Mouse (Mus musculus) fat pad, adult 2 months (tissue): ENCODE results near the gene Gpr156.

Source experiments
- DNase-seq: peaks from one replicate; pipeline ENCODE4 v3.0.0-alpha.2; 2011; ENCODE audit warnings: low read depth, low spot score; ENCODE audit errors: extremely low read depth

Gpr156 gene

DNA sequence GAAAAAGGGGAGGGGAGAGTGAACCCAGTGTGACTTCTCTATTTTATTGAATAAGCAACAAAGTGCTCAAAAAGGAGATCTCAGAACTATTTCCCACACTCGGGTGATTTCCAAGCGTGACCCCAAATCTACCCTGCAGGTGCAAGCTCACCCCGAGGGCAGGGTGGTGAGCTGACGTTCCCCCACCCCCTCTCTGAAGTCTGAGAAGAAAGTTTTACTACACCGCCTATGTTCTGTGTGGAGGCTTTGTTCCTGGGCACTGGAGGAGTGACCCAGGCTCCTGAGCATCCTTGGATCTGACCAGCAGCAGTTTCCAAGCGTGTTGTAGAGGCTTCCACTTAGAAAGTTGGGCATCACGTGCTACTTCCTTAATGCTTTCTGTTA is 514 bp downstream of the Gpr156 start:
- DNase-seq, result no peak

DNA sequence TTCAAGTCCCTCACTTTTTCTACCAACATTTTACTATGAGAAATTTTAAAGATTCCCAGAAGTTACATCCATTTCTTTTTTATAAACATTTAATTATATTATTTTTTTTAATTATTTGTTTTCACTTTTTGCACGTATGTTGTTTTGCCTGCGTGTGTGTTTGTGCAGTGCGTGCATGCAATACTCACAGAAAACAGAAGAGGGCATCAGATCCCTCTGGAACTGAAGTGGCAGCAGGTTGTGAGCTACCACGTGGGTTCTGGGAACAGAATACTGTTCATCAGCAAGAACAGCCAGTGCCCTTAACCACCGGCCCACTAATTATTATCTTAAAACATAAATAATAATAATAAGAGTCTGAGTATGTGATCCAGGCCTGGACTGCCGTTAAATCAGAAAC is 2.7 kb downstream of the Gpr156 start:
- DNase-seq, result no peak

DNA sequence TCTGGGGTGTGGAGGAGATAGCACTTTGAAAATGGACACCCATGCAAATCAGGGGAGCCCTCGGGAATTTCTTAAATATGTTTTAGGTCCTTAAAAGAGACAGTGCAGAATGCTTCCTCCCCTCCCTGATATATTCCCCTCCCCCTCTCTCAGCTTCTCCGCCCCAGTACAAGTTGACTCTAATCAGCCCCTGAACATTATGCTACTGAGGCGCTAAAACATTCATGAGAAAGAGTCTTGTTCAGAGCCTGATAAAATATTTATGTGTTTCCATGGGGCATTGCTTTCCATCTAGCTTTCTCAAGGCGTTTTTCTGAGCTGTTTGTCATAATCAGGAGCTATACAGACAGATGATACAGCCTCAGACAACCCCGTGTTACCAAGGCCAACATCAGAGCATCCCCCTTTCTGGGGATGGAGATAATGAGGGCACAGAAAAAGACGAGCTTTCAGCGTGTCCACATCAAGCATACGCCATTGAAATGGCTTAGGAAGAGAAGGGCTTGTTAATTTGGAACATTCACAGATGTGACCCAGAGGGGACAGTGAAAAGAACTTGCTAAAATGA is 4.6 kb downstream of the Gpr156 start:
- DNase-seq, result no peak

DNA sequence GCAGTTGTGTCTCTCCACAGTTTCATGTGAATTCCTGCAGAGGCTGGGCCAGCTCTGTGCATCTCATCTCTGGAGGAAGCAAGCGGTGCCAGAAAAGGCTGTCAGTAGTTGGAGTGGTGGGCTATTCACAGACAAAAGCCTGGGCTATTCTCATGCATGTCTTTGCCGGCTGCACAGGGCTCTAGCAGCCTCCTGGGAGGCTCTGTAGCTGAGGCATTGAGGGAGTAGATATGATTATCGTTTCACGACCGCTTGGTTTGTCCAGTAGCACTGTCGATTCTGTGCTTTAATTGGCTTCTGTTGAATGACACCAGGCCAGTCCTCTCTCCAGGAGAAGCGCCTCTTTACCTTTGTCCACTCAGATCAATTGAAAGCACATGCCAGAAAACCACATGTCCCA is 9.8 kb downstream of the Gpr156 start:
- no peak for DNase-seq

DNA sequence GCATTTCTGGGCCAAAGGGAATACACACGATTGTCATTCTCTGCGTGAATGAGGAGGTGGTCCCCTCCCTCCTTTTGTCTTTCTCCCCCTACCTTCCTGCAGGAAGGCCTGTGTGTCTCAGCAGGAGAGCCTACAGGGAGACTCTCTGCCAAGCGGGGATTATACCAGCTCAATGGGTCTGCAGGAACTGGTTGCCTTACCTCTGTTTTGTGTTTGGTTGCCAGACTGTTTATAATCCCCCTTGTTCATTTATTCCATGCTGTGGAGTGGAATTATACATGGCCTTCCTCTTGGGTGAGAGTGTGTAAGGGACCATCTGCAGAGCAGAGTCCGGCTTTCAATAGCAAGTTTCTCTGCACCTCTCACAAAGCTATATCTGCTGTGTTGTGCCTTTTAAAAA is 10.8 kb downstream of the Gpr156 start:
- DNase-seq, result no peak

DNA sequence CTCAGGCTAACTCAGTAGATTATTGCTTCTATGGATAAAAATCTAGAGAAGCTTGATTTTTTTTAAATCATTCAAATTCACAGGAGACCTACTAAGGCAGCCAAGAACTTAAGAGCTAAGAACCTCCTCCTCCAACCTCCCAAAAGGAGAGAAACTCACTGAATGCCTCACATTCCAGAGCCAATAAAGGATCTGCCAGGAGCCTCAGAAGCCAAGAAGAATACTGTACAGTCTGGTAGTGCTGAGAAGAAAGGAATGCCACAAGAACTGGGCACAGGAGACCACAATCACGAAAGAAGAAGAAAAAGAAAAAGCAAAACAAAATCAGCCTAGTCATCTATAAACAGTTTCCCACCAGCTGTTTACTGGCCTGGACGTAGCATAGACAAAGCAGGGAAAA is 12.7 kb downstream of the Gpr156 start:
- no peak for DNase-seq

DNA sequence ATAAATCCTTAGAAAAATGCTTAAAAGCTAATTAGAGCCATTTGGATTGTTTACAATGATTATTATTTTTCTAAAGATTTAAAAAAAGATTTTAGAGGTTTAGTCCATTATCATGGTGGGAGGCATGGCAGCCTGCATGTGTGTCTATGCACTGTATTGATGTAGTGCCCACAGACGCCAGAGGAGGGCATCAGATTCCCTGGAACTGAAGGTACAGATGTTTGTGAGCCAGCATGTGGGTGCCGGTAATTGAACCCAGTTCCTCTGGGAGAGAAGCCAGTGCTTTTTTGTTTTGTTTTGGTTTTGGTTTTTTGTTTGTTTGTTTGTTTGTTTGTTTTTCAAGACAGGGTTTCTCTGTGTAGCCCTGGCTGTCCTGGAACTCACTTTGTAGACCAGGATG is 13.3 kb downstream of the Gpr156 start:
- DNase-seq, result no peak

DNA sequence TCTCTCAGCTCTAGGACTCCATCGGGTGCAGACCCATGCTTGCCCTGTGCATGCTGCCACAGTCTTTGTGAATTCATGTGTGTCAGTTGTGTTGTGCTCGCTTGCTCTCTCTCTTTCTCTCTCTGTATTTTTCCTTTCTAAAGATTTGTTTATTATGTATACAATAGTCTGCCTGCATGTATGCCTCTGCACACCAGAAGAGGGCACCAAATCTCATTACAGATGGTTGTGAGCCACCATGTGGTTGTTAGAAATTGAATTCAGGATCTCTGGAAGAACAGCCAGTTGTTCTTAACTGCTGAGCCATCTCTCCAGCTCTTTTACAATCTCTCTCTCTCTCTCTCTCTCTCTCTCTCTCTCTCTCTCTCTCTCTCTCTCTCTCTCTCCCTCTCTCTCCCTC is 18.6 kb downstream of the Gpr156 start:
- DNase-seq, result no peak

DNA sequence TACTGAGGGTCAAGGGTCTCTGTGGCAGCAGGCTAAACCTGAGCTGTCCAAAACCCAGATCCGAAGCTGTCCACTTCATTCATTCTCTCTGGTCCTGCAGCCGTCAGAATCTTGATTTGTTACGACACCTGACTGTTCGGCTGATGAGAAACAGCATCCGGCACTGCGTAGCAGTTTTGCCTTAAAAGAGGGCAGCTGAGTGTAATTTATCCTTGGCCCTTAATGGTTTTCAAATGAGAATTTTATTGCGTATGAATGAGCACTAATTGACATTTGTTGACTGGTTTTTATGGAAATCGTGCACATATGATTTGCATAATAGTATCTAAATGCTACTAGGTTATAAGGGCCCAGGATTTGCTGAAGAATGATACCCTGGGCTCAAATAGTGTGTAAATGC is 21.0 kb downstream of the Gpr156 start:
- DNase-seq, result no peak

DNA sequence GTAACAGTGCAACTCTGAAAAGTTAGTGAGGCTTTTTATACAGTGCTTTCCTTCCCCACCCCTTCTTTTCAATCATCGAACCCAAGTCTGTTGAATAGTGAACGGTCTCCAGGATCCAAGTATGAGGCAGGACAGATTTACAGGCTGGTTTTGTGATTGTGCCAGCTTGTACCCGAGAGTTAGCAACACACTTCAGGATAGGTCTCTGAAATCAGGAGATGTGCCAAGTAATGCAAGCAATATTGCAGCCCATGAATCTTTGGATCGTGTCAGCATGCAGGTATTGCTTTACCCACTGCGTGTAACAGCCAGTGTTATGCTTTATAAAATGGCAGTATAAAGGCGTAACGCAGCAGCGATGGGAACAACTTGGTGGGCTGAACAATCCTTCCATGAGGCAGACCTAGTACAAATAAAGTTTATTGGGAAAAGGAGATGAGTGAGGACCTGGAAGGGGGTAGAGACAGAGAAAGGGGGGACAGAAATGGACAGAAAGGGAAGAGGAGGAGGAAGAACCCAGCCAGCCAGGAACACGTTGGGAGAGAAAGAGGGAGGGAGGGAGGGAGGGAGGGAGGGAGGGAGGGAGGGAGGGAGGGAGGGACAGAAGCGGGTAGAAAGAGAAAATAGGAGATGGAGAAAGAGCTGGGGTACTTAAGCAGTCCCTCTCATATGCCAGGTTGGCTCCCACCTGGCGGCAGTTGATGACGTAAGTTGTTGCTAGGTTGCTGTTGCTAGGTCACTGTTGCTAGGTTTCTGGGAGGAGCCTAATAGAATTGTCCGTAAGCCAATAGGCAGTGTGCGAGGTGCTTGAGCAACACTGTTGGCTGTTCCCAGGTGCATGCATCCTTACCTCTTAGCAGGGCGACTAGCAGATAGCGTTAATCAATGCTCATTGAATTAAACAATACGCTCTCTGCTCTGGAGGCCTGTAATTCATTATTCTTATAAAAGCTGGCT is 22.1 kb downstream of the Gpr156 start:
- no peak for DNase-seq

DNA sequence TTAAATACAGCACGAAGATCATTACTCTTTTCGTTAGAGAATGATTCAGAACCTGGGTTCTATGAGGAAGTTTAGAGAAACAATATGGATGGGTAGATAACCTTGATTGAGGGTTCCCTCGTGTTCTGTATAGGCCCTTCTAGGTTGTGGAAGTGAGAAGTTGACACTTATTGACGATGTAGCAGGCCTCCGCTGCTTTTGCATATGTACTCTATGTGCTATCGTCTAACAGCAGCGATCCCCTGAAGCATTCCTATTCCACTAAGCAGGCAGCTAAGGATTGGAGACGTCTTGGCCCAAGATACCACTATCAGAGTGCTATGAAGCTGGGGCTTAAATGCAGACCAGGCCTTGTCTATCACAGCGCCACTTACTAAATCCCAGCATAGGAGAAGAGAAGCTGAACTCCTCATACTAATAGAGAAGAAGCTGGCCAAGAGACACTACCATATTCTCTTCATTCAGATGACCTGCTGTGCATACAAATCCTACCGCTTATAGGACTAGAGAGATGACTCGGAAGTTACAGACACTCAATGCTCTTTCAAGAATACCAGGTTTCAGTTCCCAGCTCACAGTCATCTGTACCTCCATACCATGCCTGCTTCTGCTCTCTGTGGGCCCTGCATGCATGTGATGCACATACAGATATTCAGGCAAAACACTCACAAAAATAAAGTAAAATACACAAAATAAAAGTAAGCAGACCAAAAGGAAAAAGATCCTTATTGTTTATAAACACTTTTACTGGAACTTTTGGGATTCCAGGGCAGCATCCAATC is 23.0 kb downstream of the Gpr156 start:
- no peak for DNase-seq

DNA sequence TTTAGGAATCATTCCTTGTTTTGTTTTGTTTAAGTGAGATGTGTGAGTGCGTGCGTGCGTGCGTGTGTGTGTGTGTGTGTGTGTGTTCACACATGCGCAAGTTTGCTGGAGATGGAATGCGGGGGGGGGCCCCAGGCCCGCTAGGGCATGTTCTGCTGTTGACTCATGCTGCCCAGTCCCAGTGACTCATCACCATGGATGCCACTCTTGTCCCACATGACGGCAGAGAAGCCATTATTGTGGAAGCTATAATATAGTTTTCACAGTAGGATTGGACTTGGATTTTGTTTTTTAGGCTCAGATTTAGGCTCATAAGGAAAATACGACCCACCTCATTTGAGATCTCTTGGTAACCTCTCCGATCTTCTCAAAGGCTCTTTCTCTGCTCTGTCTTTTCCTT is 24.0 kb downstream of the Gpr156 start:
- no peak for DNase-seq

DNA sequence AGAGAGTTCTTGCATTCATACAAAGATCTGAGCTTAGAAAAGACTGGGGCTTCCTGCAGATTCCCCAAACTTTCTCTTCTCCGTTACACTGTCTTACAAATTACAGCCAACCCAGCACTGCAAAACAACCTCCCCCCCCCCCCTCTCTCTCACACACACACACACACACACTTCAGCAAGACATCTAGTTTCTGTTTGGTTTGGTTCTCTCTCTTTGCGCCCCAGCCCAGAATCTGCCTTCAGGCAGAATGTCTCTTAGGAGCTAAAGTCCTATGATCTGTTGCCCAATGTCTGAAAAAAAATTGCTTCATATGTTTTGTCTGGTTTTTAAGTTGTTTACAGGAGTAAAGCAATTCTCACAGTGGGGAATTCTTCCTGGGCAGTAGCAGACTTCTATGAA is 27.4 kb downstream of the Gpr156 start:
- no peak for DNase-seq

DNA sequence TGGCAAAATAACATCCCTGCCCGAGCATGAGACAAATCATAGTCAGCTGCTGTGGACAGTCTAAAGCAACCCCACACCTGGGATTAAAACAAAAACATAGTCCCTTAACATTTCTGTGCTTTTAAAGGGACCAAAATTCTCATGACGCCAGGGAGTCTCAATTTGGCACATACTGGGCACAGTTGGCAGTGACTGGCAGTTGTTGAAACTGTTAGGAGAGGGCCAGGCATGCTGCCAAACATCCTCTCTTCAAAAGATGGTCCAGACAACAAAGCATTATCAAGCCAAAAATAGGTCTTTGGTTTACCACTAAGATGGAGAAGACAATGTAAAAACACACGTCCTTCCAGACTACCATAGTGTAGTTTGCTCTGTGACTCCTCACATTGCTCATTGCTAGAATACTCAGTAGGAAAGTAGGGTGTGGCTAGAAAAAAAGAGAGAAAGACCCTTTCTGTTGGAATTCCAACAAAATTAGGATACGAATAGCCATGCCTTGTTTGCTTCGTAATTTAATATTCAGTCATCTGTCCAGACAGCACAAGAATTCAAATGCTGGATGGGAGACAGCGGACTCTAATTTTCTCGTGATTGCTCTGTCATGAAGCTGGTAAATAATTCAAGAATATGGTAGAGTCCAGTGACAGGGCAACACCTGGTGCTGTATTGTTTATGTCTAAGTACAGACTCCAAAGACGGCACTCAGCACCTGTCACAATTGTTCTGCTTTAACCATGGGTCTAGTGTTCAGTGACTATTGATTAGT is 28.9 kb downstream of the Gpr156 start:
- DNase-seq, result no peak

DNA sequence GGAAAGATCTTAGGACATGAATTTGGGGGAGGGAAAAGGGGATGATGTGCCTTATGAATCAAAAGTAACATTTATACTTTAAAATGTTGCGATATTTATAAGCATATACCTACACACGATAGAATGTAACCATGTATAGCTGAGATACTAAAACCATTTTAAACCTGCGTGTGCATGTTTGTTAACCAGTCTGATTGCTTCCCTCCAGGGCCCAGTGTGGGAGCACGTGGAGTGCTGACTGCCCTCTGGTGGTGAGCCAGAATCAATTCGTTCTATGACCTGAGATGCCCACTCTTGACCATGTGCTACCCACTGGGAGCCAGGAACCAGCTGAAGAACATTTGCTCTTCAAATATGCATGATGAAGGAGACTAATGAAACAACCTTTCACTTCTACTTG is 30.9 kb downstream of the Gpr156 start:
- no peak for DNase-seq

DNA sequence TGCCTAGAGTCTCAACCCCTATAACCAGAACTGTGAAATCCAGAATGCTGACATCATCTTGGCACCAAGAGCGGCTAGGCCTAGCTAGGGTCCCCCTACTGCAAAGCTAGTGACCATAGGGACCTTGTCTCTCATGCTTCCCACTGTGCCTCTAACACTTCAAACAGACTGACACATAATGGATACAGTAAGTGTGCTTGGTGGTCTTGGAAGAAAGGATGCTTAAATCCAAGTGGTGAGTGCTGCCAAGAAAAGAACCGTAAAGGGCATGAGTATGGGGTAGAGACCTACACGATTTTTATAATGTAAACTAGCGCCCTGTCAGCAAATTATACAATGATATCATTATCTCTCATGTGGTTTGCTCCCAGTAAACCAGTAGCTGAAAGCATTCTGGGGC is 32.1 kb downstream of the Gpr156 start:
- no peak for DNase-seq

DNA sequence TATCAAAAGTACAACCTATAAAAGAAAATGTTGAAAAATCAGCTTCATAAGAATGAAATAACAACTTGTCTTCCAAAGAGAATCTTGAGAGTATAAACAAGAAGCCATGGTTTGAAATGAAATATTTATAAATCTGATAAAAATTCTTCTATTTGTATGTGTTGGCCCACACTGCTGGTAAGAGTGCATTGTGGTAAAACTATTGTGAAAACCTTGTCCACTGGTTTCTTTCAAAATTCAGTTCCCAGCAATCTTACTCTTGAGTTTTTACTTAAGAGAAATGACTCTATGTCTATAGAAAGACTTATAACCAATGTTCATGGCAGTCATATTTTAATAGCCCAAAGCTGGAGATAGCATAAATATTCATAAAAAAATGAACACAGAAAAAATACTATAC is 34.9 kb downstream of the Gpr156 start:
- DNase-seq, result no peak

DNA sequence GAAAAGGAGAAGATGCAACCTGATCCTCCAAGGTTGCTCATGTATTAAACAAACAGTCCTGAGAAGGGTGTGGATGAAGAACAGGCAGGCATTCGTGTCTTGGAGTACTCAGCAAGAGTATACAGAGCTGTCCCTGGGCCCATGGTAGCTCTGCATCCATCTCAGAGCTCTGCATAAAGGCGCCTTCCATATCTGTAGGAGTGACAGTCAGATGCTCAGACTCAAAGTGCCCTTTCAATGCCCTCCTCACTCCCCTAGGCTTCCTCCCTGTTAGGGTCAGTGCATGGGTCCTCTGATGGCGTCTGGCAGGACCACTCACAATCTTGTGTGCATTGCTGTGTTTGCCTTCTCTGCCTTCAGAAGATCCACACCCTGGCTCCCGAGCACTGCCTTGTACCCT is 36.9 kb downstream of the Gpr156 start:
- DNase-seq, result no peak

DNA sequence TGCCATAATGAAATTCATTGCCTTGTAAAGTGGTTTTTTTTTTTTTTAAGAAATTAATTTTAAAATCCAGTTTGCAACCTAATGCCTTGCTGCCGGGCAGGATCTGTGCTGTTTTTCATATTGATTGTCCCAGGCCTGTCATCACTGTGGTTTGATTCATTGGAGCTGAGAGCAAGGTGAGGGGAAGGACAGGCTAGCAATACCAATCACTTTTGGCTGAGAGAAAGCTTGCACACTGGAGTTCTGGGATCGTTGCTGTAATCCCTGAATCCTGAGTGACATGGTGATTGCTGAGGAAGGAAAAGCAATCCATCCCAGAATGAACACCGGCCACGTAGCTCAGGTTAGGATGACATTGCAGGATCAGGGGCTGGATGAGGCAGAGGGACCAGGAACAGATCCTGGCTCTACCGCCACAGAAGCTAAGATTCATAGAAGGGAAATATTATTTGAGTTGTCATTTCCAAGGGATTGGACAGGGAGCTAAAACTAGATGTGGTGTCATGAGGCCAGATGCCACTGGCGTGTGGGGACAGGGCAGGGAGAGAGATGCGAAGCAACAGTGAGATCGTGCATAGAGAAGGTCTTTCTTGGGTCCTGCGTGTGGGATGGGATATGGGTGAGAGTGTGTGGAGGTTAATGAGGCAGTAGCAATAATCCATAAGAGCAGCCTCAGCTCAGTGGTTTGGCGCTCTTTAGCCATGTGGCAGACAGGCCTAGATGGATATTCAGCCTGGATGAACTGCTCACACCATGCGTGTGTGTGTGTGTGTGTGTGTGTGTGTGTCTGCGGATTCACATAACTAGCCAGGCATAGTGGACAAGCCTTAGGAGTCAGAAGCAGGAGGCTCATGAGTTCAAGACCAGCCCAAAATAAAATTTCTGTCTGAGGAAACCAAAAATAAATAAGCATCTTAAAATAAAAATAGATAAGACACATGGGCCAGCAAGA is 38.0 kb downstream of the Gpr156 start:
- DNase-seq, result no peak

DNA sequence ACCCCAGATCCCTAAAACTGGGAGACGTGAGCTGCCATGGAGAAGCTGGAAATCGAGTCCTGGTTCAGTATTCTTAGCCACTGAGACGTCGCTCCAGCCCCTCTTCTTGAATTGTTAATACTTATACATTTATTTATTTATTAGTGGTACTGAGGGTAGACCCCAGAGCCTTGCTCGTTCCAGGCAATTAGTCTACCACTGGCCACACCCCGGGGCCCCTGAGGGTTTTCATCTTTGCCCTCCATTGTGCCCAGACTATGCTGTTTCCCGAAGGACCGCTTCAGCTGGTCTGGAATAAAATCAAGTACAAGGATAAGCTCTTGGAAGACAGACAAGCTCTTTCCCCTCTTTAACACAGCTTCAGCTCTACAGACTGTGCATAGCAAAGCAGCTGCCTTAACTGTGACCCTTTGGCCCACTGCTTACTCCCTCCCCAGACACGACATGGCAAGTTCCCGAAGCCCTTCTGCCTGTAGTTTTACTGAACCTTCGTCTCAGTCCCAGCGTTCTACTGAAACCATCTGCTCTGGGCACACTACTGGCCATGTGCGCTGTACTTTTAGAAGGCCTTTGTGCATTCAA is 39.1 kb downstream of the Gpr156 start:
- no peak for DNase-seq
